Mouse (Mus musculus): ENCODE results near the gene Xpr1. TPM values are rescaled to one million over a fixed set of nuclear protein-coding genes. Genes with fewer than 3 reads are reported as not detected.

The Xpr1 gene
- polyA plus RNA-seq, 1 experiment from 2014 or later, result 6.8 TPM

- H3K4me3 ChIP-seq (ENCODE audit: low read depth, low read length), result no peak overlapping the region
- H3K36me3 ChIP-seq (ENCODE audit: control insufficient read depth, insufficient read depth, low read length), result no peaks in the 10 kb centered on the region
- no peaks in the 10 kb centered on the region for H3K9me3 ChIP-seq (ENCODE audit: control insufficient read depth, low read length)
- DNase-seq (ENCODE audit: low spot score) (no peak), ATAC-seq (replicated peaks; ENCODE audit: low FRiP score, low TSS enrichment, low read depth) (no peak)
- no peak overlapping the region for H3K4me2 ChIP-seq (ENCODE audit: low read length)
- no peak overlapping the region for H3K9ac ChIP-seq (ENCODE audit: low read length)
- WGBS, result 44% methylated on average over 5 of the region's 5 CpGs
- H3K27me3 ChIP-seq (replicated peaks; ENCODE audit: control insufficient read depth, insufficient read depth, low read length), result no peaks in the 10 kb centered on the region; the same call in 1 of the 2 replicates
- H3K27ac ChIP-seq (ENCODE audit: low read depth), result no peak overlapping the region
- H3K4me1 ChIP-seq (replicated peaks; ENCODE audit: control insufficient read depth, insufficient read depth, low read length), result no peaks in the 10 kb centered on the region
Observed at GRCm38 (mm10) chr1:155249896-155250295, 167.3 kb downstream of the Xpr1 start.

DNA sequence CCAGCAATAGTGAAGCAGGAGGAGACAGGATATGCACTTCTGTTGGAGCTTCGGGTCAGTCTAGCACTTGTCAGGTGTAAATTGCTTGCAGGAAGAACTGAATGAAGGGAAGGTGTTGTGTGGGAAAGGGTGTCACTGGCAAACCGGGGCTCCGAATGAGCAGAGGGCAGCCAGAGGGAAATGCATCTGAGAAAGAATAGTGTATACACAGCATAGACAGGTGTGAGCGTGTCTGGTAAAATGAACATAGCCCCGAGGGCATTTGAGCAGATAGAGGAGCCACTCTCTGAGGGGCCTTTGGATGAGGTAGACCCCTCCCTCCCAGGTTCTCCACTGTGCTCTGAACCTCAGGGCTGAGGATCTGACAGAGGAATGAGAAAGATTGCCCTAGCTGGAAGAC, 169.2 kb downstream of the Xpr1 start:
- Histone ChIP-seq H3K4me2 (ENCODE audit: low read length) (no peak overlapping the region), H3K4me1 (replicated peaks; ENCODE audit: control insufficient read depth, insufficient read depth, low read length) (no peaks in the 10 kb centered on the region; the same call in 1 of the 2 replicates), H3K27ac (ENCODE audit: low read depth) (no peak overlapping the region), H3K36me3 (ENCODE audit: control insufficient read depth, insufficient read depth, low read length) (no peaks in the 10 kb centered on the region), H3K4me3 (ENCODE audit: low read depth, low read length) (no peak overlapping the region), H3K9me3 (ENCODE audit: control insufficient read depth, low read length) (no peaks in the 10 kb centered on the region), H3K9ac (ENCODE audit: low read length) (no peak overlapping the region), H3K27me3 (replicated peaks; ENCODE audit: control insufficient read depth, insufficient read depth, low read length) (no peaks in the 10 kb centered on the region; the same call in 1 of the 2 replicates)
- WGBS, result 46% methylated on average over 5 of the region's 5 CpGs
- ATAC-seq (replicated peaks; ENCODE audit: low FRiP score, low TSS enrichment, low read depth), result no peak
- no peak for DNase-seq (ENCODE audit: low spot score)

DNA sequence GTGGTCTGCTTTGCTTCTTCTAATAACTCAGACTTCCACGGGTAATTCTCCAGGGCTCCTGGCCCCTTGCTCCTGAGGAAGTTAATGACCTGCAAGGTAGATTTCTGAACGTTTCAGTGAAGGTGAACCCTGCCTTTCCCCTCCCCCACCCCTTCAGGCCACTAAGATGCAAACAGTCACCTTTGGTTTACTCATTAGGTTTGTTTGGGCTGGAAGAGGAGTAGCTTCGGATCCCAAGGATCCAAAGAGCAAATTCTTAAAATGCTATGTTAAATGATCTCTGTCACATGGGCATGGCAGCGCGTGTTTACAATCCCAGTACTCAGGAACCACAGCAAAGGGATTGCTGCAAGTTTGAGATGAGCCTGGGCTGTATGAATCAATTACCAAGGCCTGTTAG, 169.8 kb downstream of the Xpr1 start:
- H3K9me3 ChIP-seq (ENCODE audit: control insufficient read depth, low read length), result no peaks in the 10 kb centered on the region
- H3K4me3 ChIP-seq (ENCODE audit: low read depth, low read length), result no peak overlapping the region
- WGBS, result 15% methylated on average over 5 of the region's 5 CpGs
- no peak overlapping the region for H3K27ac ChIP-seq (ENCODE audit: low read depth)
- no peak for DNase-seq (ENCODE audit: low spot score)
- H3K4me2 ChIP-seq (ENCODE audit: low read length), result no peak overlapping the region
- no peaks in the 10 kb centered on the region for H3K36me3 ChIP-seq (ENCODE audit: control insufficient read depth, insufficient read depth, low read length)
- no peak overlapping the region for H3K9ac ChIP-seq (ENCODE audit: low read length)
- no peaks in the 10 kb centered on the region; the same call in 1 of the 2 replicates for H3K27me3 ChIP-seq (replicated peaks; ENCODE audit: control insufficient read depth, insufficient read depth, low read length)
- ATAC-seq (replicated peaks; ENCODE audit: low FRiP score, low TSS enrichment, low read depth), result no peak
- no peaks in the 10 kb centered on the region; the same call in 1 of the 2 replicates for H3K4me1 ChIP-seq (replicated peaks; ENCODE audit: control insufficient read depth, insufficient read depth, low read length)

- 70% methylated on average over 7 of the region's 7 CpGs for WGBS
- Histone ChIP-seq H3K4me1 (replicated peaks; ENCODE audit: control insufficient read depth, insufficient read depth, low read length) (no peaks in the 10 kb centered on the region; the same call in 1 of the 2 replicates), H3K9ac (ENCODE audit: low read length) (no peak overlapping the region), H3K4me3 (ENCODE audit: low read depth, low read length) (0 out of 2 replicates have a peak overlapping the region, but pooled peaks have one; percentile 56), H3K4me2 (ENCODE audit: low read length) (peak overlapping the region; percentile 82), H3K36me3 (ENCODE audit: control insufficient read depth, insufficient read depth, low read length) (peaks cover 4% of the 10 kb centered on the region; the same call in 1 of the 2 replicates), H3K9me3 (ENCODE audit: control insufficient read depth, low read length) (no peaks in the 10 kb centered on the region), H3K27me3 (replicated peaks; ENCODE audit: control insufficient read depth, insufficient read depth, low read length) (no peaks in the 10 kb centered on the region; the same call in 1 of the 2 replicates), H3K27ac (ENCODE audit: low read depth) (no peak overlapping the region)
- DNase-seq (ENCODE audit: low spot score) (no peak), ATAC-seq (replicated peaks; ENCODE audit: low FRiP score, low TSS enrichment, low read depth) (no peak)
Observed at GRCm38 (mm10) chr1:155245516-155245915, 171.7 kb downstream of the Xpr1 start.

DNA sequence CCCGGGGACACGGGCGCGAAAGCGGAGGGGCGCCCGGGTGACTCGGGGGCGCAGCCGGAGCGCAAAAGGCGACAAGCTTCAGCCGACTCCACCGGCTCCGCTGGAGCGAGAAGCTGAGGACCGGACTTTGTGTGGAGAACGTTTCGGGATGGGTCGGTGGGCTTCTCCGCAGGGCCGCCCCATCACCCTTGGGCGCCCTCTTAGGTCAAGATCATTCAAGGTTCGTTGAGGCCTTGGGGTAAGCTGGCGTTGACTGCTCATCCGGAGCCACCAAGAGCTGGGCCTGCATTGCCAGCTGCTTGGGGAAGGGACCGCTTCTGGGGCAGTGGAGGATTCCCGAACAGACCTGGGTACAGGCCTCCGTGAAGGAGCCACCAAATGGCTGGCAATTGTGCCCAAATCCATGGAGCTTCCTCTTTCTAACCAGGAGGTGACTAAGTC, 172.4 kb downstream of the Xpr1 start:
- Histone ChIP-seq H3K9me3 (ENCODE audit: control insufficient read depth, low read length) (no peaks in the 10 kb centered on the region), H3K27me3 (replicated peaks; ENCODE audit: control insufficient read depth, insufficient read depth, low read length) (no peaks in the 10 kb centered on the region; the same call in 1 of the 2 replicates), H3K27ac (ENCODE audit: low read depth) (peak overlapping the region; percentile 70), H3K4me1 (replicated peaks; ENCODE audit: control insufficient read depth, insufficient read depth, low read length) (no peaks in the 10 kb centered on the region; the same call in 1 of the 2 replicates), H3K9ac (ENCODE audit: low read length) (peak overlapping the region; percentile 91), H3K4me3 (ENCODE audit: low read depth, low read length) (peak overlapping the region; percentile 56), H3K4me2 (ENCODE audit: low read length) (peak overlapping the region; percentile 82), H3K36me3 (ENCODE audit: control insufficient read depth, insufficient read depth, low read length) (peaks cover 6% of the 10 kb centered on the region; the same call in 1 of the 2 replicates)
- peak; percentile 75 for DNase-seq (ENCODE audit: low spot score)
- whole genome bisulfite sequencing, result 6% methylated on average over 29 of the region's 29 CpGs
- peak; percentile 7; the same call in 1 of the 2 replicates for ATAC-seq (replicated peaks; ENCODE audit: low FRiP score, low TSS enrichment, low read depth)

GRCm38 (mm10) chr1:155243797-155244770, 173.1 kb downstream of the Xpr1 start, which contains the start of gene BC034090:
TSS of gene BC034090 (minus strand) at chr1:155244444.
- peaks cover 6% of the 10 kb centered on the region; the same call in 1 of the 2 replicates for H3K36me3 ChIP-seq (ENCODE audit: control insufficient read depth, insufficient read depth, low read length)
- no peaks in the 10 kb centered on the region for H3K9me3 ChIP-seq (ENCODE audit: control insufficient read depth, low read length)
- WGBS, result 2% methylated on average over 76 of the region's 85 CpGs
- peak within 1 kb of the TSS; percentile 56 for H3K4me3 ChIP-seq (ENCODE audit: low read depth, low read length)
- peak; percentile 80 for DNase-seq (ENCODE audit: low spot score)
- no peaks in the 10 kb centered on the region; the same call in 1 of the 2 replicates for H3K27me3 ChIP-seq (replicated peaks; ENCODE audit: control insufficient read depth, insufficient read depth, low read length)
- peak within 1 kb of the TSS; percentile 91 for H3K9ac ChIP-seq (ENCODE audit: low read length)
- H3K4me2 ChIP-seq (ENCODE audit: low read length), result peak within 1 kb of the TSS; percentile 82
- peak within 1 kb of the TSS; percentile 70 for H3K27ac ChIP-seq (ENCODE audit: low read depth)
- ATAC-seq (replicated peaks; ENCODE audit: low FRiP score, low TSS enrichment, low read depth), result peak; percentile 78
- H3K4me1 ChIP-seq (replicated peaks; ENCODE audit: control insufficient read depth, insufficient read depth, low read length), result peaks cover 4% of the 10 kb centered on the region; the same call in 1 of the 2 replicates

DNA sequence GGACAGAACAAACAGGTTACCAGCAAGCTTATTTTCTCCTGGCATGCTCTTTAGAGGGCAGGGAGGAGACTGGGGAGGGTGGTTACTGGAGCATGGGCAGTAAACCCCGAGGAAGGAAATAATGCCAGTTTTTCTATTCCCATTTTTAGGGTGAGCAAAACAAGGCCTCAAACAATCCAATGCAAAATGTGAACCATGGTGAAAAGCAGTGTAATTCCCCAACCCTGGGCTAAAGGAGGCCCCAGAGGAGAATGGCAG, 174.8 kb downstream of the Xpr1 start:
- no peak for DNase-seq (ENCODE audit: low spot score)
- Histone ChIP-seq H3K27ac (ENCODE audit: low read depth) (no peak overlapping the region), H3K9me3 (ENCODE audit: control insufficient read depth, low read length) (no peaks in the 10 kb centered on the region), H3K4me1 (replicated peaks; ENCODE audit: control insufficient read depth, insufficient read depth, low read length) (peaks cover 6% of the 10 kb centered on the region), H3K4me2 (ENCODE audit: low read length) (no peak overlapping the region), H3K9ac (ENCODE audit: low read length) (no peak overlapping the region), H3K36me3 (ENCODE audit: control insufficient read depth, insufficient read depth, low read length) (peaks cover 6% of the 10 kb centered on the region; the same call in 1 of the 2 replicates), H3K4me3 (ENCODE audit: low read depth, low read length) (no peak overlapping the region), H3K27me3 (replicated peaks; ENCODE audit: control insufficient read depth, insufficient read depth, low read length) (no peaks in the 10 kb centered on the region; the same call in 1 of the 2 replicates)
- no peak for ATAC-seq (replicated peaks; ENCODE audit: low FRiP score, low TSS enrichment, low read depth)
- 65% methylated on average over 1 of the region's 1 CpGs for WGBS

DNA sequence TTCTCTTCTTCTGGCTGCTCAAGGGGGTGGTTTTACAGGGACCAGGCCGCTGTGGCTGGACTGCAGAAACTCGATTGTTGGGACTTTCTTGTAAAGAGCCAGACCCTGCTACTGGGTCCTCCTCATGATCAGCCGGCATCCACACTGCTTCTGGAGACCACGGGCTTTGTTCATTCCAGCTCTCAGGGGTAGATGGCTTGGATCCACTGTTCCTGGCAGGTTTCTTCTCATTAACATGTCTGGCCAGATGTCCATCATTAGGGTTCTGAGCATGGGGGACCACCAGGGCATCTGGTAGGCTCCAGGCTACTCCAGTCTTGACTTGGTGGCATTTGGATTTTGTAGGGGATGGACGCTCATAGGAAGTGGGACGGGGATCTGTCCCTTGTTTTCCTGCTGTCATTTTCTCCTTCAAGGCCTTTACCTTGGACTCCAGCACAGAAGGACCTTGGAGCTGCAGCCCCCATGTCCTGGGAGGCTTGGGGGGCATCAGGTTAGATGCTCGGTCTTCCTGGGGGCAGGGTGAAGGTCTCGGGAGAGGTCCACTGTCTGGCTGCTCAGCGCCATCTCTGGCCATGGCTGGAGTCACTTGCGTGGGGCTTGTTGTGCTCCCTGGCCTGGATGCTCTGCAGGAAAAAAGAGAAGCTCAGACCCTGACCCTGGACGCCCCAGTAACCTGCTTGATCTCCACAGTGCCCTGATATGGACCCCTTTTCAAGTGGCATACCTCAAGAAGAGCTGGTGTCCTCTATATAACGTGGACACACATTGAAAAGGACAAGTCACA, 175.3 kb downstream of the Xpr1 start:
- ATAC-seq (replicated peaks; ENCODE audit: low FRiP score, low TSS enrichment, low read depth), result no peak
- Histone ChIP-seq H3K27me3 (replicated peaks; ENCODE audit: control insufficient read depth, insufficient read depth, low read length) (no peaks in the 10 kb centered on the region; the same call in 1 of the 2 replicates), H3K4me1 (replicated peaks; ENCODE audit: control insufficient read depth, insufficient read depth, low read length) (peaks cover 11% of the 10 kb centered on the region), H3K36me3 (ENCODE audit: control insufficient read depth, insufficient read depth, low read length) (peaks cover 6% of the 10 kb centered on the region; the same call in 1 of the 2 replicates), H3K4me2 (ENCODE audit: low read length) (no peak overlapping the region), H3K4me3 (ENCODE audit: low read depth, low read length) (no peak overlapping the region), H3K9ac (ENCODE audit: low read length) (no peak overlapping the region), H3K9me3 (ENCODE audit: control insufficient read depth, low read length) (no peaks in the 10 kb centered on the region), H3K27ac (ENCODE audit: low read depth) (no peak overlapping the region)
- 80% methylated on average over 12 of the region's 12 CpGs for WGBS
- no peak for DNase-seq (ENCODE audit: low spot score)
